Mouse (Mus musculus) v-Abl transformed pro-B cells (cell line): Measurements from ENCODE around the gene Timm13.

Source experiments
- in situ Hi-C, 2 experiments: fragments of 400-800 bp; cut with MboI; formaldehyde crosslinking; loops; one replicate each; pipeline ENCODE4 v1.15.1; 2025; ENCODE audit not compliant: unreplicated experiment in 2 of 2

Gene Timm13

GRCm38 (mm10) chr10:80933421-80933979, 32.7 kb upstream of the Timm13 start:
- in situ Hi-C loops = no loop called here

DNA sequence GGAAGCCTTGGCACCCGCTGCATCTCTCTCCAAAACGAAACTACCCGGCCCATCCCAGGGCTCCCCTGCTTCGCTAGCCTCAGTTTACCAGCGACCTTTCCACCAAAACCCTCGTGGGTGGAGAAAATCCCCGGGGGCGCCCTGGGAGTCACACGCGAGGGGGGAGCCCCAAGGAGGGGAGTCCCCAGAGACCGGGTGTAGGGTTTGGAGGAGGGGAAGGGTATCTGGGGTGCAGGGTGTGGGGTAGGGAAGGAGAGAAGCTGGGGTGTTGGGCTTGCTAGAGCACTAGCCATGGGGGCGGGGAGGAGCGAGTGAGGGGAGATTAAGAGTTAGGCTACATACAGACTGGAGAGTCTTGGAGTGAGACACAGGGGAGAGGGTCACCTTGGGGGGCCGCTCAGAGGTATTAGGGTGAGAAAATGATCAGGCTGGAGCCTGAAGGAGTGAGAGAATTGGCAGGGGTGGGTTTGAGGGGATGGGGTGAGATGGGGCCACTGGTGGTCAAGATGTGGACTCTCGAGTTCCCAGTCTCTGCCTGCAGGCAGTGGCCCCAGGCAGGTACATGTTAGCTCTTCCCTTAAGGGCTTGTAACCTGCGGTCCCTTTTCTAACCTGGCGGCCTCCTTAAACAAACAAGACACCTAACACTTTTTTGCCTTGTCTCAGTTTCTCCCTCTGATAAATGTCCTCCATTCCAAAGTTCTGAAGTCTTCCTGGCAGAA, 32.1 kb upstream of the Timm13 start:
- in situ Hi-C loops = no loop called here

GRCm38 (mm10) chr10:80932206-80932605, 31.4 kb upstream of the Timm13 start:
- in situ Hi-C loops = no loop called here

- in situ Hi-C loops = no loop called here
Observed at GRCm38 (mm10) chr10:80931695-80932094, 30.9 kb upstream of the Timm13 start.

DNA sequence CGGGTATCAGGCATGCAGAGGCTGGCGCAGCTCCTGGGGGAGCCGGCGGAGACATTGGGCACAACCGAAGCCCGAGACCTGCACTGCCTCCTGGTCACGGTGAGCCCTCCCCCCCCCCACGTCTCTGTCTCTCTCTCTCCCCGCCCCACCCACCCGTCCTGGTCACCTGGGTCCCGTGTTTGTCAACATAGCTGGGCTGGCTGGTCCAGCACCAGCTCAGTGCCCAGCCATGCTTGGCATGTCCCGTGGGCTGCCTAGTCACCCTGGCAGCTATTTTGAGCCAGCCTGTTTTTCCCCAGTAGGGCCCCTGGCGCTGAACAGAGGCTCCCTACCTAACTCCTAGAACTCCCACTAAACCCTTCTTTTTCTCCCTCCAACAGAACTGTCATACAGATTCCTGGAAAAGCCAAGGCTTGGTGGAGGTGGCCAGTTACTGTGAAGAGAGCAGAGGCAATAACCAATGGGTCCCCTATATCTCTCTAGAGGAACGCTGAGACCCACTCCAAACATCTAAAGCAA, 30.4 kb upstream of the Timm13 start:
- in situ Hi-C loops = no loop called here

- in situ Hi-C loops = no loop called here
Observed at GRCm38 (mm10) chr10:80930361-80931152, 29.8 kb upstream of the Timm13 start.

- in situ Hi-C loops = loop anchor here (5.0 to 10.0 kb wide), 5 partner anchors 33 to 245 kb away; partner anchors contain the start of gene Eef2 (in 1 of the 2)
Observed at GRCm38 (mm10) chr10:80929299-80930226, 28.8 kb upstream of the Timm13 start, which contains the start of gene Gadd45b. Gadd45b (plus strand) TSS chr10:80930073.

DNA sequence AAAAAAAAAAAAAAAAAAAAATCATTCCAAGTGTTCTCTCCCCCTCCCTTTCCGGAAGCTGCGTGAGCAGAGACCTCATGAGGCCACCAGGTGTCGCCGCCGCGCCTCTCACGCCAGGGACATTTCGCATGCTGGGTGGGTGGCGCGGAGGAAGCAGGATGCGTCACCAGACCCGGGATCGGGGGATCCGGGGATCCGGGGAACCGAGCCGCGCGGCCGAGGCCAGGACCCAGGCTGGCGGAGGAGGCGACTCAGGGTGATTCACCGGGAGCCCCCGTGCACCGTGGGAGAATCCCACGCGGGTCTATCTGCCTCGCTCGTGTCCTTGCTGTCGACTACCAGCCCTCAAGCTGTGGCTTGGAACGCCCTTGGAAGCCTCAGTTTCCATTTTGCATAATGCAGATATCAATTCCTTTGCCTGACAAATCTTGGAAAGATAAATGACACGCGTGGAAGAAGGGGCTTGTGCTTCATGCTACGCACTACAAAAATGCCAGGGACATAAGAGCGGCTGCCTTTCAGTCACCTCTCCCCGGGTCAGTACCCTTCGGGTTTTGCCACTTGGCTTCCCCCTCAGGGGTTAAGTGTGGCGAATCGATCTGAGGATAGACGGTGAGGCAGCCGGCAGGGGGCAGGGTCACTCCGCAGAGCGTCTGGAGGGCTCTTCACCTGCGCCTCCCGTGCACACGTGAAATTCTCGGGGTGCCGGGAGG, 28.0 kb upstream of the Timm13 start:
- in situ Hi-C loops = loop anchor here (5.0 to 10.0 kb wide), 5 partner anchors 34 to 246 kb away; partner anchors contain the start of gene Eef2 (in 1 of the 2)

- in situ Hi-C loops = loop anchor here (5.0 to 10.0 kb wide), 5 partner anchors 37 to 249 kb away; partner anchors contain the start of gene Eef2 (in 1 of the 2)
Observed at GRCm38 (mm10) chr10:80925472-80925871, 24.7 kb upstream of the Timm13 start.

- in situ Hi-C loops = loop anchor here in 1 of 2 experiments (10.0 kb wide), 1 partner anchor 253 kb away; the partner anchor contains the start of gene Eef2
Observed at GRCm38 (mm10) chr10:80921923-80922322, 21.2 kb upstream of the Timm13 start.

DNA sequence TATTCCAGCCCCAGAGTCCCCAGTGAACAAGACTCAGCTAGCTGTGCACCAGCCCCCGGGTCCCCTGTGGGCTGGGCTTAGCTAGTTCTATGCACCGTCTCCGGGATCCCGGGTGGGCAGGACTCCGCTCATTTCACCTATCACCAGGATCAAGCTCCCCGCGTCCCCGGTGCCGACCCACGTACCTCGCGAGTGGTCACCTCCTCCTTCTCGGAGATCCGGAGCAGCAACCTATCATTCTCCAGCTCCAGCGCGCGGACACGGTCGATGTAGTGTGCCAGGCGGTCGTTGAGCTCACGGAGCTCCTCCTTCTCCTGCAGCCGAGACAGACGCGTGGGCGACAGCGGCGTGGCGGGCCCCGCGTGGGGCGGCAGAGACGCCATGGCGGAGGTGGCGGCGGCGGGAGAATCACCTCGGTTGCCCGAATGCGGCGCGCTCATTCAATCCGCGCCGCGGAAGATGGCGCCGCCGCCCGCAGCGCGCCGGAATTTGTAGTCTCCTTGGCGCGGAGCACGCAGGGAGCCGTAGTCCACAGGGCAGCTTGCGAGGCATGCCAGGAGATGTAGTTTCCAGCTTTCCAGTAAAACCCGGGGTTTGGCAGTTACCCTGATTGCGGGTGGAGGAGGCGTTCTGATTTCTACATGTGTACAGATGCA, 17.1 kb upstream of the Timm13 start, which contains the start of gene Lmnb2:
Gene Lmnb2 (minus strand): TSS at position 467 of the 656 bp plus-strand sequence.
- in situ Hi-C loops = no loop called here

DNA sequence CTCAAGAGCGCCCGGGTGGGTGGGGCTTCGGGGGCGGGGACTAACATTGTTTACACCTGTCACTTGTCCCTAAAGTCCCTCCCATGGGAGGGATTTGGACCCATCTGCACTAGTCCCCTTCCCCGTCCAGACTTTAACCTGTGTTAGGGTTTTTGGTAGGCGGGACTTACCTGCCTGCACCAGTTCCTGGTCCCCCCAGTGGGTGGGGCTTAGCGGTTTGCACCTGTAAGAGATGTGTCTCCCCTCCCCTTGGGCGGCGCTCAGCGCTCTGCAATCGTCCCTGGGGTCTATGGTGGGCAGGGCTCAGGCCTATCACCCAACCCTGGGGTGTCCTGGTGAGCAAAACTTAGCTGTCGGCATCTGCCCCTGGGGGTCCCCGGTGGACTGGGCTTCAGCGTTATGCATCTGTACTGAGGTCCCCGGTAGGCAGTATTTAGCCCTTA, 16.6 kb upstream of the Timm13 start:
- in situ Hi-C loops = no loop called here

DNA sequence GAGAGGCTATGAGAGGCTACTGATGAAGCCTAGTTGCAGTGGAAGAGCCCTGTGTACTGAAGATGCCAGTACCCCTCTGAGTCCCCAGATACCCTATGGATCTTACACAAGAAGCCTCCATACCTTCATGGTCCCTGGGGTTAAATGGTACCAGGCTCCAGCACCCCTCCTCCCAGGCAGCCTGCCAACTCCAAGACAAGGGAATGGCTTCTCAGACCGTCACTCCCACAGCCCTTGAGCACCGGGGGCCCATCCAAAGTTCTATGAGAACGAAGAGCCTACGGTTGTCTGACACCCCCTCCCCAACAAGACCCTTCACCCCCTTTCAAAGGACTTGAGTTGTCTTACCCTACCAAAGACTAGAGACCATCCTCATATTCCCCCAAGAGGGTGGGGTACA, 15.0 kb upstream of the Timm13 start:
- in situ Hi-C loops = no loop called here

DNA sequence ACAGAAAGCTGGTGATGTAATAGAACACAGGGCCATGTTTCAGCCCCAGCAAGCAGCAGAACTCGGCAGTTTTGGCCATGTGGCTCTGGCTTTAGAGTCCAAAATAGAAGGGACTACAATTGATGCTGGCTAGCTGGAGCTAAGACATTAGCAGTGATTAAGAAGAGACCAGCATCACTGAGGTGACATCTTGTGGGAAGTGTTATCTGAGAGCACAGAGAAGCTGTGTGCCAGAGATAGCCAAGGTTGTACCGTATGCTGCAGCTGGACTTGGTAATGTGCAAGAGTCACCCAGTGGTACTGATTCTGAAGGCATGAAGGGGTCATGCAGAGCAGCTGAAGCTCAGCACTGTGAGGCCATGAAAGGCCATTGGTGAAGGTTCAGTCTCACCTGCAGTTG, 14.5 kb upstream of the Timm13 start:
- in situ Hi-C loops = no loop called here

- in situ Hi-C loops = no loop called here
Observed at GRCm38 (mm10) chr10:80914253-80914656, 13.5 kb upstream of the Timm13 start.

DNA sequence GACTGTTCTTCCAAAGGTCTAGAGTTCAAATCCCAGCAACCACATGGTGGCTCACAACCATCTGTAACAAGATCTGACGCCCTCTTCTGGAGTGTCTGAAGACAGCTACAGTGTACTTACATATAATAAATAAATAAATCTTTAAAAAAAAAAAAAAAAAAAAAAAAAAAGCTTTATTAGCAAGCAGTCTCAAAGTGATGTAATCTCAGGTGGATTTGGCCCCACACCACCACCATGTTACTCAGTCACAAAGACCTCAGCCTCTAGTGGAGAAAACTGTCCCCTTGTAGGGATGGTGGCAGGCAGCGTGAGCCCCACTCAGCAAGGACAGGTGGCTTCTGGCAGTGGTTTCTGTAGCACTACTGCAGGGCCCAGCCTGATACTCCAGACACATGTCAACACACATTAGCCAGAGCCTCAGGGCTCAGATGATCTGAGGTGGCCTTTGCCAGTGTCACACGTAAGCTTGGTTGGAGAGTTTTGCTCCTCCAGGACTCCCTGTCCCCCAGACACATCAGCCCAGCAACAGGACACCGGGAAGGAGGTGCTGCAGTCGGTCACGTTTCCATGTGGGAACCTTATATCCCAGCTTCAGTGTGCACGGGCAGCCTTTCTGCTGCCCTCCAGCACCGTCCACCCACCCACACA, 12.7 kb upstream of the Timm13 start:
- in situ Hi-C loops = no loop called here

DNA sequence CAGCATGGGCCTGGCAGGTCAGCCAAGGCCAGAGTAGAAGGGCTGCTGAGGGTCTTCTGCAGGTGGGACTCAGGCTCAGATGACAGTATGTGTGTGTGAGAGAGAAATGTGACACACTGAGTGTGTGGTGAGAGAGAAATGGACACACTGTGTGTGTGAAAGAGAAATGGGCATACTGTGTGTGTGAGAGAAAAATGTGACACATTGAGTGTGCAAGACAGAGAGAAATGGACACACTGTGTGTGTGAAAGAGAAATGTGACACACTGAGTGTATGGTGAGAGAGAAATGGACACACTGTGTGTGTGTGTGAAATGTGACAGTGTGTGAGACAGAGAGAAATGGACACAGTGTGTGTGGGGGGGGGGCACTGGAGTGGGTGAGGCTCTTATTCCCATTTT, 11.1 kb upstream of the Timm13 start:
- in situ Hi-C loops = no loop called here

GRCm38 (mm10) chr10:80911354-80911753, 10.6 kb upstream of the Timm13 start:
- in situ Hi-C loops = no loop called here
